ENCODE assay signal across 10 mouse cellular contexts in the genomic region with DNA sequence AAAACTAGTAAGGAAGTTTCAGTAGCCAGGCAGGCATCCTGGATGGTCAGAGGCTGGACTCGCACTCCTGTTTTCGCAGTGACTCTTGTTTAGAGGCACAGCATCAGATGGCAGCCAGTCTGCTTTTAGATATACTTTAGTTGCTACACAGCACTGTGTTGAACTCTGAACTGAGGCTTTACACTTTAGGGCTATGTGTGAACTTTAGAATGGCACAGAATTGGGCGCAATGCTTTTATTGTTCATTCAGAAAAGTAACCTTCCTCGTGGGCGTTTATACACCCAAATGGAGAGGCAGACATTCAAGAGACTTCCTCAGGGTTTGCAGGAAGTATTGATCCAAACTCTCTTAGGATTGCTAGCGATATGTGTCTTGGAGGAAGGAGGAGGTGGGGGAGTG. TPM values are rescaled to one million over a fixed set of nuclear protein-coding genes. Genes with fewer than 3 reads are reported as not detected.
DNase-seq lines count a peak whose midpoint lies in the region; ATAC-seq lines count a peak whose summit lies in the region.
"Had no signal": no experiment of that assay in that cellular context is flagged by ENCODE, and none has a peak within 500 bp of the region (broad histone marks: within the 10 kb centered on the region; RNA-seq: fewer than 3 reads in every experiment).

No protein-coding gene starts in this region.

- H3K27me3 ChIP-seq in heart, embryonic 14.5 days (ENCODE audit: control insufficient read depth, insufficient read depth, low read length): no peaks in the 10 kb centered on the region
- H3K27me3 ChIP-seq in embryonic facial prominence, embryonic 12.5 days: no peaks in the 10 kb centered on the region
- peaks cover 53% of the 10 kb centered on the region for H3K27me3 ChIP-seq in hindbrain, embryonic 13.5 days
- peaks cover 13% of the 10 kb centered on the region for H3K27me3 ChIP-seq in midbrain, embryonic 11.5 days (ENCODE audit: control insufficient read depth, insufficient read depth, low read length)

- intact Hi-C loops in heart, postnatal 25 days (cut with DNase I): loop anchor here (1.0 to 2.0 kb wide), 2 partner anchors 58 to 196 kb away; no protein-coding TSS in a partner anchor
- intact Hi-C loops in left cerebral cortex, postnatal 10 days (cut with DNase I): no loop called here

- no peaks in the 10 kb centered on the region for H3K9me3 ChIP-seq in heart, embryonic 14.5 days (ENCODE audit: control insufficient read depth, low read length)
- no peaks in the 10 kb centered on the region for H3K9me3 ChIP-seq in embryonic facial prominence, embryonic 12.5 days
- H3K9me3 ChIP-seq in hindbrain, embryonic 13.5 days: no peaks in the 10 kb centered on the region
- no peaks in the 10 kb centered on the region for H3K9me3 ChIP-seq in midbrain, embryonic 11.5 days (ENCODE audit: control insufficient read depth, low read length)

- peak overlapping the region; percentile 88 to 91 for H3K4me3 ChIP-seq in heart, embryonic 14.5 days (ENCODE audit: control insufficient read depth in 1 of 2, insufficient read depth in 1 of 2, low read depth in 1 of 2, low read length in 2 of 2)
- H3K4me3 ChIP-seq in embryonic facial prominence, embryonic 12.5 days: peak overlapping the region; percentile 81
- peak overlapping the region; percentile 69 for H3K4me3 ChIP-seq in hindbrain, embryonic 13.5 days
- H3K4me3 ChIP-seq in midbrain, embryonic 11.5 days (ENCODE audit: low read depth, low read length): no peak overlapping the region

- ATAC-seq in heart, embryonic 14.5 days (ENCODE audit: insufficient number of reproducible peaks, insufficient read depth, low FRiP score, low read depth): no peak
- no peak for ATAC-seq in embryonic facial prominence, embryonic 12.5 days (ENCODE audit: insufficient number of reproducible peaks, insufficient read depth, low FRiP score, low TSS enrichment)
- ATAC-seq in hindbrain, embryonic 13.5 days (ENCODE audit: low FRiP score): no peak
- ATAC-seq in midbrain, embryonic 11.5 days (ENCODE audit: low FRiP score): no peak
- no peak for ATAC-seq in erythroblast, adult 5-6 weeks (replicated peaks; ENCODE audit: low FRiP score, poor library complexity, severe bottlenecking)

- WGBS in heart, embryonic 14.5 days: 33% methylated on average over 6 of the region's 6 CpGs
- 41% methylated on average over 6 of the region's 6 CpGs for WGBS in embryonic facial prominence, embryonic 12.5 days
- WGBS in hindbrain, embryonic 13.5 days: 64% methylated on average over 6 of the region's 6 CpGs
- WGBS in midbrain, embryonic 11.5 days: 59% methylated on average over 6 of the region's 6 CpGs

- peaks cover 4 to 25% of the 10 kb centered on the region in 2 experiments; a peak in 3 of 4 replicates for H3K4me1 ChIP-seq in heart, embryonic 14.5 days (ENCODE audit: control insufficient read depth in 2 of 2, insufficient read depth in 2 of 2, low read length in 2 of 2)
- H3K4me1 ChIP-seq in embryonic facial prominence, embryonic 12.5 days: peaks cover 15% of the 10 kb centered on the region; the same call in 1 of the 2 replicates
- H3K4me1 ChIP-seq in hindbrain, embryonic 13.5 days (replicated peaks): peaks cover 18% of the 10 kb centered on the region
- H3K4me1 ChIP-seq in midbrain, embryonic 11.5 days (ENCODE audit: control insufficient read depth, insufficient read depth, low read length): no peaks in the 10 kb centered on the region; the same call in 1 of the 2 replicates

- DNase-seq in heart, postnatal 25 days (ENCODE audit: low spot score): no peak
- peak; percentile 89 for DNase-seq in midbrain, embryonic 11.5 days (ENCODE audit: low spot score, missing footprints)
- no peak for DNase-seq in spleen, postnatal 10 days (ENCODE audit: low spot score in 2 of 2)
- DNase-seq in left cerebral cortex, postnatal 10 days (ENCODE audit: extremely low spot score in 1 of 2, low spot score in 2 of 2): no peak
- DNase-seq: adrenal gland, adult 8-10 months; thymus, adult 2 months had no signal

- H3K36me3 ChIP-seq in heart, embryonic 14.5 days (ENCODE audit: control insufficient read depth, insufficient read depth, low read length): peaks cover 6% of the 10 kb centered on the region; the same call in 1 of the 2 replicates
- no peaks in the 10 kb centered on the region for H3K36me3 ChIP-seq in embryonic facial prominence, embryonic 12.5 days
- no peaks in the 10 kb centered on the region for H3K36me3 ChIP-seq in hindbrain, embryonic 13.5 days
- no peaks in the 10 kb centered on the region for H3K36me3 ChIP-seq in midbrain, embryonic 11.5 days (ENCODE audit: control insufficient read depth, insufficient read depth, low read length)

- peak overlapping the region; percentile 73 for H3K4me2 ChIP-seq in heart, embryonic 14.5 days (ENCODE audit: low read length)
- peak overlapping the region; percentile 85 for H3K4me2 ChIP-seq in embryonic facial prominence, embryonic 12.5 days (replicated peaks)
- peak overlapping the region; percentile 82 for H3K4me2 ChIP-seq in hindbrain, embryonic 13.5 days
- H3K4me2 ChIP-seq in midbrain, embryonic 11.5 days: no peak overlapping the region

- H3K9ac ChIP-seq in heart, embryonic 14.5 days (ENCODE audit: low read length): peak overlapping the region; percentile 93
- peak overlapping the region; percentile 1; the same call in 1 of the 2 replicates for H3K9ac ChIP-seq in embryonic facial prominence, embryonic 12.5 days
- H3K9ac ChIP-seq in hindbrain, embryonic 13.5 days: no peak overlapping the region
- no peak overlapping the region for H3K9ac ChIP-seq in midbrain, embryonic 11.5 days (ENCODE audit: low read length)

- peak overlapping the region in 1 of 2 experiments; percentile 1; a peak in 3 of 4 replicates for H3K27ac ChIP-seq in heart, embryonic 14.5 days (replicated peaks in 1 of 2; ENCODE audit: control insufficient read depth in 1 of 2, insufficient read depth in 1 of 2, low read depth in 2 of 2, low read length in 2 of 2)
- H3K27ac ChIP-seq in embryonic facial prominence, embryonic 12.5 days: no peak overlapping the region
- no peak overlapping the region for H3K27ac ChIP-seq in hindbrain, embryonic 13.5 days
- no peak overlapping the region for H3K27ac ChIP-seq in midbrain, embryonic 11.5 days (ENCODE audit: low read depth, low read length)

RNA-seq across cellular contexts. Expression of a gene that starts 1.9 kb away (rescaled TPM):
- polyA plus RNA-seq in heart, embryonic 14.5 days (2014; fragmentation: Nextera tagmentation; extraction: Ambion mirVana): 14.7 and 14.8 TPM in 2 replicates
- 10 to 100 TPM; 54.3 to 54.9 TPM for total RNA-seq in heart, postnatal 25 days (2021)
- polyA plus RNA-seq in embryonic facial prominence, embryonic 12.5 days (2016; fragmentation: Nextera tagmentation; extraction: Ambion mirVana): 6.1 and 7.2 TPM in 2 replicates
- polyA plus RNA-seq in hindbrain, embryonic 13.5 days (2015; fragmentation: Nextera tagmentation; extraction: Ambion mirVana): 1.4 and 1.6 TPM in 2 replicates
- polyA plus RNA-seq in midbrain, embryonic 11.5 days (2014; fragmentation: Nextera tagmentation; extraction: Ambion mirVana): 1.2 and 2.1 TPM in 2 replicates
- total RNA-seq in erythroblast, adult 5-6 weeks (2015; ENCODE audit: low replicate concordance): not detected in 2 replicates
- total RNA-seq in erythroblast, adult 5-6 weeks (2017; ENCODE audit: low replicate concordance): under 0.01 and 0.28 TPM in 2 replicates
- 1 to 10 TPM; 2.2 to 3.1 TPM for total RNA-seq in left cerebral cortex, postnatal 10 days (2021)

Comparison
In these comparisons a context has a peak if more than half of its experiments do, and no peak if none do; other contexts are left out.
1. H3K9ac ChIP-seq: peak in heart, embryonic 14.5 days (single experiment) and embryonic facial prominence, embryonic 12.5 days (single experiment); none in hindbrain, embryonic 13.5 days (single experiment) and midbrain, embryonic 11.5 days (single experiment).